Mouse (Mus musculus): ENCODE data around the gene Nectin3. TPM values are rescaled to one million over a fixed set of nuclear protein-coding genes. Genes with fewer than 3 reads are reported as not detected.
"Not testable (repeated sequence)": the region's sequence is repeated elsewhere in the genome, so short reads cannot be mapped to it uniquely, and the experiment has no call there.

The Nectin3 gene
- polyA plus RNA-seq, 1 experiment: 9.4 TPM

DNA sequence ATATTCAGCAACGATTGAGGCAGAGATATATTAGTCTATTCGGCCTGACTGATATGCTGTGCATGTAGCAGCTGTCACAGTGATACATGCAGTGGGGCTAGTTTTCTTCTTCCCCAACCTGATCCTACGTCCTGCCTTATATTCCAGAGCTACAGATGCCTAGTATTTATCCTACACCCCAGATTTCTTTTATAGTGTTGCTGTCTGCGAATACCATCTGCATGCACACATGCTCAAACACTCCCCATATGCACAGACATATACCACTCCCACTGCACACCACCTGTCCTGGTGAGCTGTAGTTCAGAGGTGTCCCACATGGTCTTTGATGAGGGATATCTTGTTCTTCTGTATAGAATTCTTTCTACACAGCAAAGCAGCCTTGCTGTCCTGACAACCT, 115.0 kb downstream of the Nectin3 start:
- Histone ChIP-seq H3K4me1 (ENCODE audit: control insufficient read depth, insufficient read depth, low read length) (peaks cover 5% of the 10 kb centered on the region), H3K27ac (ENCODE audit: insufficient read depth, low read length) (no peak overlapping the region), H3K27me3 (ENCODE audit: control insufficient read depth, insufficient read depth, low read length) (no peaks in the 10 kb centered on the region), H3K4me3 (replicated peaks; ENCODE audit: insufficient read depth, low read depth, low read length) (no peak overlapping the region)
- WGBS: 91% methylated on average over 4 of the region's 4 CpGs
- DNase-seq: no peak
- no peak for TF ChIP-seq CTCF (IDR thresholded peaks at IDR 0.05; ENCODE audit: borderline replicate concordance, insufficient read depth, low read depth, low read length)
- TF ChIP-seq POLR2A (IDR thresholded peaks at IDR 0.05; ENCODE audit: borderline replicate concordance, insufficient read depth, low read length): no peak

- TF ChIP-seq CTCF (IDR thresholded peaks at IDR 0.05; ENCODE audit: borderline replicate concordance, insufficient read depth, low read depth, low read length) (no peak), POLR2A (IDR thresholded peaks at IDR 0.05; ENCODE audit: borderline replicate concordance, insufficient read depth, low read length) (no peak)
- H3K4me3 ChIP-seq (replicated peaks; ENCODE audit: insufficient read depth, low read depth, low read length): no peak overlapping the region
- H3K27ac ChIP-seq (ENCODE audit: insufficient read depth, low read length): no peak overlapping the region
- WGBS: 51% methylated on average over 3 of the region's 3 CpGs
- no peak for DNase-seq
- no peaks in the 10 kb centered on the region for H3K4me1 ChIP-seq (ENCODE audit: control insufficient read depth, insufficient read depth, low read length)
- no peaks in the 10 kb centered on the region for H3K27me3 ChIP-seq (ENCODE audit: control insufficient read depth, insufficient read depth, low read length)
These were observed 121.8 kb downstream of the Nectin3 start for GRCm38 (mm10) chr16:46376575-46376974.

DNA sequence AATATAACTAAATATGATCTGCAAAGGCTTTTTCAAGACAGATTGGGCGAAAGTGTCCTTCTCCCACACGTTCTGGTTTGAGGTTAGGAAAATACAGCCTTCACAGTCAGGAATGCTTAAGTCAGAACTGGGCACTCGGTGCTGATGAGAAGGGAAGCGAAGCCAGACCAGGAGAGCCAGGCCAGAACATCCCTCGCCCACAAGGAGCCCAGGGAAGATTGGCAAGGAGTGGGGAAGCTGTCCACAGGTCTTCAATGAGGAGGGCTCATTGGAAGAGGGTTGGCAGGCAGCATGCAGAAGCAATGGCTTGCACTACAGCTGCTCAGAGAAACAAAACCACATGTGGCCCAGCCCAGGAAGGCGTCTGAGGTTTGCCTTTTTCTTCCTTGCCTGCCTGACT, 136.3 kb downstream of the Nectin3 start:
- no peak for DNase-seq
- H3K27ac ChIP-seq (ENCODE audit: insufficient read depth, low read length): no peak overlapping the region
- no peak overlapping the region for H3K4me3 ChIP-seq (replicated peaks; ENCODE audit: insufficient read depth, low read depth, low read length)
- no peaks in the 10 kb centered on the region for H3K27me3 ChIP-seq (ENCODE audit: control insufficient read depth, insufficient read depth, low read length)
- WGBS: 19% methylated on average over 6 of the region's 6 CpGs
- no peaks in the 10 kb centered on the region for H3K4me1 ChIP-seq (ENCODE audit: control insufficient read depth, insufficient read depth, low read length)
- TF ChIP-seq POLR2A (IDR thresholded peaks at IDR 0.05; ENCODE audit: borderline replicate concordance, insufficient read depth, low read length) (no peak), CTCF (IDR thresholded peaks at IDR 0.05; ENCODE audit: borderline replicate concordance, insufficient read depth, low read depth, low read length) (no peak)

DNA sequence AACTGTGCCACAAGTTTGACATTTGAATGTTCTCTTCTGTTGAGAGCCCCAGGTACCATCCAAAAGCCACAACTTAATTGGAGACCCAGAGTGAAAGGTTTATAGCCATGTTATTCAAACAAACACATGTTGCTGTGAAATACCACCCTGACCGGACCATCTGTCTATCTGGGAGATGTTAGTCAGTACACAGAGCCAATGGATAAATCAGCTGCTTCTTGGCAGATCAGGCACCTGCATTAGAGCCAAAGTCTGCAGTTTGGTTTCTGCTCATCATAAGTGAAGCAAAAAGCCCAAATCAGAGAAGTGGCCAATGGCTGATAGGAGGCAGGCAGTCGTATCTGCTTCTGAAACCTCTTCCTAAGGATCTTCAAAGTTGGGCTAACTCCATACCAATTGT, 140.7 kb downstream of the Nectin3 start:
- H3K4me3 ChIP-seq (replicated peaks; ENCODE audit: insufficient read depth, low read depth, low read length); DNase-seq; H3K27ac ChIP-seq (ENCODE audit: insufficient read depth, low read length); H3K4me1 ChIP-seq (ENCODE audit: control insufficient read depth, insufficient read depth, low read length); H3K27me3 ChIP-seq (ENCODE audit: control insufficient read depth, insufficient read depth, low read length): not testable (repeated sequence)
- 17% methylated on average over 2 of the region's 2 CpGs for WGBS

GRCm38 (mm10) chr16:46356663-46357062, 141.7 kb downstream of the Nectin3 start:
- DNase-seq: no peak
- TF ChIP-seq POLR2A (IDR thresholded peaks at IDR 0.05; ENCODE audit: borderline replicate concordance, insufficient read depth, low read length): no peak
- TF ChIP-seq CTCF (IDR thresholded peaks at IDR 0.05; ENCODE audit: borderline replicate concordance, insufficient read depth, low read depth, low read length): no peak
- 80% methylated on average over 3 of the region's 3 CpGs for WGBS
- Histone ChIP-seq H3K4me1 (ENCODE audit: control insufficient read depth, insufficient read depth, low read length) (no peaks in the 10 kb centered on the region), H3K4me3 (replicated peaks; ENCODE audit: insufficient read depth, low read depth, low read length) (no peak overlapping the region), H3K27me3 (ENCODE audit: control insufficient read depth, insufficient read depth, low read length) (no peaks in the 10 kb centered on the region), H3K27ac (ENCODE audit: insufficient read depth, low read length) (no peak overlapping the region)
